Mouse (Mus musculus) granulocyte monocyte progenitor cell, adult 5-6 weeks (primary cell): ENCODE measurements around the gene Hk1. TPM values are rescaled to one million over a fixed set of nuclear protein-coding genes. Genes with fewer than 3 reads are reported as not detected.

Experiments
- ATAC-seq: replicated peaks from 2 replicates; pipeline ENCODE4 v1.8.0; 2016; ENCODE audit warnings: mild to moderate bottlenecking, moderate TSS enrichment, inconsistent platforms; ENCODE audit not compliant: poor library complexity, severe bottlenecking
- total RNA-seq, 2 experiments: library from RNA; stranded (forward) in 1 of 2; stranded (reverse) in 1 of 2; fragments of 200-712, 200-1000 nt in 1 of 2; fragments of >200 nt in 1 of 2; fragmentation: Nextera tagmentation in 1 of 2; gene quantifications; 2 replicates each; pipeline ENCODE4 v1.2.3; 2014 to 2017

The Hk1 gene
- total RNA-seq, 2 experiments from 2014 or later = 67.3 to 72.6 TPM

- ATAC-seq = no peak
These were observed 96.9 kb downstream of the Hk1 start for GRCm38 (mm10) chr10:62282782-62283181.

- ATAC-seq = no peak
These were observed 100.0 kb downstream of the Hk1 start for GRCm38 (mm10) chr10:62279671-62280070.

GRCm38 (mm10) chr10:62279066-62279465, 100.6 kb downstream of the Hk1 start:
- no peak for ATAC-seq

- ATAC-seq = no peak
These were observed 102.0 kb downstream of the Hk1 start for GRCm38 (mm10) chr10:62277499-62278293.

GRCm38 (mm10) chr10:62275235-62275634, 104.5 kb downstream of the Hk1 start:
- ATAC-seq = peak; percentile 55

GRCm38 (mm10) chr10:62269278-62269677, 110.4 kb downstream of the Hk1 start:
- no peak; the same call in 1 of the 2 replicates for ATAC-seq

GRCm38 (mm10) chr10:62264299-62264698, 115.4 kb downstream of the Hk1 start:
- ATAC-seq = no peak

GRCm38 (mm10) chr10:62261115-62261886, 118.4 kb downstream of the Hk1 start:
- peak; percentile 97 for ATAC-seq

GRCm38 (mm10) chr10:62258298-62258697, 121.4 kb downstream of the Hk1 start:
- ATAC-seq = no peak

- no peak for ATAC-seq
These were observed 127.0 kb downstream of the Hk1 start for GRCm38 (mm10) chr10:62252496-62253235.

- no peak for ATAC-seq
These were observed 127.7 kb downstream of the Hk1 start, which contains the start of gene Tacr2 for GRCm38 (mm10) chr10:62252000-62252488. Tacr2 (plus strand) TSS chr10:62252438.

- 0 out of 2 replicates have a peak, but pooled peaks have one; percentile 17 for ATAC-seq
These were observed 131.9 kb downstream of the Hk1 start for GRCm38 (mm10) chr10:62247815-62248214.

GRCm38 (mm10) chr10:62247156-62247555, 132.6 kb downstream of the Hk1 start:
- no peak for ATAC-seq

- no peak for ATAC-seq
These were observed 135.6 kb downstream of the Hk1 start for GRCm38 (mm10) chr10:62244067-62244466.

- peak; percentile 42 for ATAC-seq
These were observed 136.8 kb downstream of the Hk1 start for GRCm38 (mm10) chr10:62242896-62243295.

GRCm38 (mm10) chr10:62242358-62242757, 137.3 kb downstream of the Hk1 start:
- ATAC-seq = no peak

GRCm38 (mm10) chr10:62239270-62239669, 140.4 kb downstream of the Hk1 start:
- no peak for ATAC-seq

- ATAC-seq = no peak
These were observed 141.0 kb downstream of the Hk1 start for GRCm38 (mm10) chr10:62238688-62239087.

GRCm38 (mm10) chr10:62237205-62237604, 142.5 kb downstream of the Hk1 start:
- ATAC-seq = no peak

GRCm38 (mm10) chr10:62236165-62236564, 143.5 kb downstream of the Hk1 start:
- no peak for ATAC-seq
